Mouse (Mus musculus) left cerebral cortex, adult 6 months (tissue): Measurements from ENCODE around the gene Acbd7. TPM values are rescaled to one million over a fixed set of nuclear protein-coding genes. Genes with fewer than 3 reads are reported as not detected.

Experiments
- long read RNA-seq, 2 experiments: library from polyadenylated mRNA; unstranded; transcript quantifications; one replicate each; pipeline ENCODE4 v2.0.0; 2019 to 2020
- polyA plus RNA-seq: library from polyadenylated mRNA; unstranded; fragments of <200 nt; fragmentation: Nextera tagmentation; gene quantifications from 2 replicates; pipeline ENCODE4 v1.2.3, GENCODE M21; 2021

Gene Acbd7
- polyA plus RNA-seq: 1.3 and 2.3 TPM in 2 replicates
- long read RNA-seq, experiment 1, partial matches to known transcripts: 0 of 1 reads
- long read RNA-seq, experiment 1, other reads (novel, unspliced or antisense): 0 of 1 reads
- long read RNA-seq, experiment 2: 0 reads

DNA sequence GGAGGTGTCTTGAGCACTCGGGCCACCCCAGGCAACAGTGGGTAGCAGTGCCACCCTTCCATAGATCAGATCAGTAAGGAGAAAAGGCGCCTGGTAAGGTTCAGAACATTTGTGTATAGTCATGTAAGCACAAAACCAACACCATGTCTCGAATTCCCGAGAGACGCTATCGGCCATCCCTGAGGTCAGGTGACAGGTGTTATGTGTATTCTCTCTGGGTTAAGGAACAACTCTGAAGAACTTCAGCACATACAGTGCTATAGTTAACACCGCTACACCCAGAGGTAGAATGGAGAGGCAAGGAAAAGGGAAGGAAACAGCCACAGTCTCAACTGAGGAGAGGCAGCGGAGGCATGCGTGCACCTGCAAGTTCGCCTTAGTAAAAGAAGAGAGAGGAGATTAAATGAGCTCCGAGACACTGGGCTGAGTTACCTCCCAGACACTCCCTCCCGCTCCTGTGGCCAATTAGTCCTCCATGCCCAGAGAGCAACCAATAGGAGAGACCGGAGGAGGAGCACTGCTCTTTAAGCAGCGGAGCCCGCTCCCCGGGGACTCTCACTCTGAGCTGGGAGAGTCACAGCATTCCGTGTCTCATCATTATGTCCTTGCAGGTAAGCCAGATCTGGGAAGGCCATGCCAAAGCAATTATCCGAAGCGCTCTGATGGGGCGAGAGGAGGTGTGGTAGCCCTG, at the start of gene Acbd7:
TSS of gene Acbd7 (plus strand) at position 558 of the 691 bp plus-strand sequence.

DNA sequence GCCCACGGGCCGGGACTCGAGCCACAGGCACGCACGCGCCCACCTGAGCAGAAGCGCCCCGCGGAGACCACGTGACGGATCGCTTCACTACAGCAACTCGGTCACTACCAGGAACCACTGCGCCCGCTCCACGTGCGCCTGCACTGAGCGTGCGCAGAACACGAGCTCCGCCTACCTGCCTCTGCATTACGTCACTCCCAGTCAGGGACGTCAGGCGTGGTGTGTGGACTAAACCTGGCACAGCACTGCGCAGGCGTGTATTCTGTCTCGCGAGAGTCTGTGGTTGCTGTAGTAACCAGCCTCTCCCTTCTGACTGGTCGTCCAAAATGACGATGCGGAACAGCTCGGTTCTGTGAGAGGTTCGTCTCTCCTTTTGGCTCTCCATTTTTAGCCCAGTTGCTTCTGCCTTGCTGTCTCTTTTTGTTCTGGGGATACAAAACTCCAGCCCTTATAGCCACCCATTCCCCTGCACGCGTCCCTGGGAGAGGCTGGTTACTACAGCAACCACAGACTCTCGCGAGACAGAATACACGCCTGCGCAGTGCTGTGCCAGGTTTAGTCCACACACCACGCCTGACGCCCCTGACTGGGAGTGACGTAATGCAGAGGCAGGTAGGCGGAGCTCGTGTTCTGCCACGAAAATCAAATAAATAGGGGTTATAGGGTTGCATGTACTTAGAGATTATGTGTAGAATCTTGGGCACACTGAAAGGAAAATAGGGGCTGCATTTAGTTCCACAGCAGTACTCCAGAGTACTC, 3.3 kb upstream of the Acbd7 start, which contains the start of gene Rpp38:
TSS of gene Rpp38 (minus strand) at position 160 of the 759 bp plus-strand sequence.

Other genes with a start within 250 kb of the Acbd7 start
- 13.8 and 16.8 TPM in 2 replicates for gene Fam171a1, start 221.9 kb upstream of the Acbd7 start, polyA plus RNA-seq
- 90.1 and 160 TPM in 2 replicates for gene Nmt2, start 52.0 kb upstream of the Acbd7 start, polyA plus RNA-seq
- 13.9 and 14.6 TPM in 2 replicates for gene Rpp38, start 3.5 kb upstream of the Acbd7 start, polyA plus RNA-seq
- not detected in 2 replicates for gene Olah, start 61.0 kb downstream of the Acbd7 start, polyA plus RNA-seq
- gene Meig1, start 86.5 kb downstream of the Acbd7 start, polyA plus RNA-seq: 15.8 and 16.0 TPM in 2 replicates
- gene Dclre1c, start 88.0 kb downstream of the Acbd7 start, polyA plus RNA-seq: 3.8 TPM in 2 replicates
- gene Suv39h2, start 138.9 kb downstream of the Acbd7 start, polyA plus RNA-seq: 1.3 and 3.8 TPM in 2 replicates
- gene Gm45902, start 176.6 kb downstream of the Acbd7 start, polyA plus RNA-seq: 0.49 and 0.56 TPM in 2 replicates
- 27.4 and 33.3 TPM in 2 replicates for gene Hspa14, start 176.6 kb downstream of the Acbd7 start, polyA plus RNA-seq
- gene Cdnf, start 176.9 kb downstream of the Acbd7 start, polyA plus RNA-seq: 0.17 and 0.40 TPM in 2 replicates
- 2.3 and 2.9 TPM in 2 replicates for gene Fam107b, start 234.3 kb downstream of the Acbd7 start, polyA plus RNA-seq